Mouse (Mus musculus) brain, embryonic 14.5 days (tissue): Measurements from ENCODE around the gene Ablim1.

Experiments used
- CTCF ChIP-seq: fragments of 200-500 bp; IDR thresholded peaks from 2 replicates; pipeline ENCODE4 v1.5.1; 2012; ENCODE audit warnings: inconsistent platforms, mild to moderate bottlenecking, moderate library complexity, borderline replicate concordance; ENCODE audit not compliant: insufficient read depth, insufficient read length; ENCODE audit errors: extremely low read depth
- POLR2A ChIP-seq: fragments of 200-500 bp; IDR thresholded peaks from 2 replicates; pipeline ENCODE4 v1.6.1; 2012; ENCODE audit warnings: mild to moderate bottlenecking, inconsistent platforms, borderline replicate concordance; ENCODE audit not compliant: poor library complexity, insufficient read depth, insufficient read length, severe bottlenecking; ENCODE audit errors: extremely low read depth

DNA sequence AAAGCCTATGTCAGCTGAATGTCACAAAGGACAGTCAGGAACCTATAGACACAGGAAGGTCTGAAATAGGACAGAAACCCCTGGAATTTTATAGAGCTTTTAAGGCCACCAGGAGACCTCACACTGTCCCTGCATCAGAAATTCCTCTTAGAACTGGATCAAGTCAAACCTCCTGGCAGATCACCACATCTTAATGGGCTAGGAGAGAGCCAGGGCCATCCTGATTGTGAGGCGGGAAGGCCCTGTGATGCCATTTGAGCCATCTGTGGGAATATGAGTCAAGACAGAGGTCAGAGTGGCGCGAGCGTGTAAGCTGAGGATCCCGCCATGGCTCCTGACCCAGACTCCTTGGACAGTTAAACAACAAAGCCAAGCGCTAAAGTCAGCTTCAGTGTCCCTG, 133.4 kb downstream of the Ablim1 start:
- TF ChIP-seq POLR2A, result no peak
- TF ChIP-seq CTCF, result no peak
